Mouse (Mus musculus): ENCODE results near the gene Ksr1. TPM values are rescaled to one million over a fixed set of nuclear protein-coding genes. Genes with fewer than 3 reads are reported as not detected.

Gene Ksr1
- total RNA-seq, 2 experiments from 2014 or later, result 10.4 to 11.9 TPM

DNA sequence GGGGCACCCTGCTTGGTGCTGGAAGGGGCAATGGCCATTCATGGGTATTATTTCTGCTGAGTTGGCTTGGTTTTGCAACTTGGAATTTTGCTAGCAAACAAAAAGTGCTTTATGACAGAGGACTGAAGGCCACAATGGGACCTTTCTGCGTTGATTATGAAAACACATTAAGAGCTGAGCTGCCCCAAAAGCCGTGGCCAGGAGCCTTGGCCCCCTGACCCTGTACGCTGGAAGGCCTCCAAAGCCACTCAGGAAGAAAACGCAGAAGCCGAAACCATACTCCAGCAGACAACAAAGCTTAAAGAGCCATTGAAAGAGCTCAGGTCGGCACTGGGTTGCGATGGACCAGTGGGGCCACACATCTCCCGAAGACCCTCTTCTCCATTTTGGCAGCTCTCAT lies 47.2 kb downstream of the Ksr1 start:
- DNase-seq, result no peak

DNA sequence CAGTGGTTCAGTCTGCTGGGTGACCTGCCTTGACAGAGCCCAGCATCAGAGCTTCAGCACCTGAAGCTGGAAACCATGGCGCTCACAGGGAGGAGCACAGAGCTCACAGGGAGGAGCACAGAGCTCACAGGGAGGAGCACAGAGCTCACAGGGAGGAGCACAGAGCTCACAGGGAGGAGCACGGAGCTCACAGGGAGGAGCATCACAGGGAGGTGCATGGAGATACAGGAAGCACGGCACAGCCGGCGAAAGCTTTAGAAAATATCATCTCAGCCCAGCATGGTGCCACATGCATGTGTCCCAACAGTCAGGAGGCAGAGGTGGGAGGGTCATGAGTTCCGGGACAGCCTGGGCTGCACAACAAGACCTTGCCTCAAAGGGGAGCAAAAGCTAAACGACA lies 48.5 kb downstream of the Ksr1 start:
- no peak for DNase-seq
- intact Hi-C loops (cut with DNase I), result no loop called here

More for the DNA sequence above, 47.2 kb downstream of the Ksr1 start:
- intact Hi-C loops (cut with DNase I), result no loop called here

GRCm38 (mm10) chr11:79096673-79097072 lies 49.5 kb downstream of the Ksr1 start:
- no peak for DNase-seq
- intact Hi-C loops (cut with DNase I), result no loop called here

DNA sequence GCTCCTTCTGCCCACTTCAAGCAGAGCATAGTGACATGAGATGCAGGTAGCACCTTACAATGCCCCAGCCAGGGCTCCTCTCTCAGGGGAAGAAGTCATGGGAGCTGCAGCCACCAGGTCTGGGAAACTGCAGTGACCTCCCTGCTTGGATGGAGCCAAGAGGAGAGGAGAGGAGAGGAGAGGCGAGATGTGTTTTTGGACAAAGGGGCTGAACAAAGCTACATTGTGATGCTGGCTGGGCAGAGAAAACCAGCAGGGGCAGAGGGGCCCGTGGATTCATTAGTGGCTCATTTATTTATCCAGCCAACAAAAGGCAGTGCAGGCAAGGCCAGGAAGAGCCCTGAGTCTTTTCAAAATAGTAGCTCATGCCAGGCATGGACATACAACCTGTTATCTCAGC lies 50.5 kb downstream of the Ksr1 start:
- intact Hi-C loops (cut with DNase I), result no loop called here
- DNase-seq, result no peak

DNA sequence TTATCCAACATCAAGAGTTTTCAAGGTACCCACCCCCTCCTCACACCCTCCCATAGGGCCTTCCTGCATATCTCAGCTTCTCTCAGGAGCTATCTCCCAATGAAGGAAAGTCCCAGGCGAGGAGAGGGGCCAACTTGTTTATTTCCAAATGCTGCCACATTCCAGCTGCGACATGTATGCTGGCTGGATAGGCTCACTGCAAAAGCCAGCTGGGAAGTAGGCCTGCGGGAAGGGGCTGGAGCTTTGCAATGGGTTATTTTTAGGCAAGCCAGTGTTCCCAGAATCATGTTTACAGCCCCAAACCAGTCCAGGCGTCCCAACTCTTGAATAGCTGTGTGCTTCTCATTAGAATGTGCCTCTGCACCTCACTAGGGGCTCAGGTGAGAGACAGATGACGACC lies 51.5 kb downstream of the Ksr1 start:
- intact Hi-C loops (cut with DNase I), result no loop called here
- peak; percentile 79 to 81 for DNase-seq

DNA sequence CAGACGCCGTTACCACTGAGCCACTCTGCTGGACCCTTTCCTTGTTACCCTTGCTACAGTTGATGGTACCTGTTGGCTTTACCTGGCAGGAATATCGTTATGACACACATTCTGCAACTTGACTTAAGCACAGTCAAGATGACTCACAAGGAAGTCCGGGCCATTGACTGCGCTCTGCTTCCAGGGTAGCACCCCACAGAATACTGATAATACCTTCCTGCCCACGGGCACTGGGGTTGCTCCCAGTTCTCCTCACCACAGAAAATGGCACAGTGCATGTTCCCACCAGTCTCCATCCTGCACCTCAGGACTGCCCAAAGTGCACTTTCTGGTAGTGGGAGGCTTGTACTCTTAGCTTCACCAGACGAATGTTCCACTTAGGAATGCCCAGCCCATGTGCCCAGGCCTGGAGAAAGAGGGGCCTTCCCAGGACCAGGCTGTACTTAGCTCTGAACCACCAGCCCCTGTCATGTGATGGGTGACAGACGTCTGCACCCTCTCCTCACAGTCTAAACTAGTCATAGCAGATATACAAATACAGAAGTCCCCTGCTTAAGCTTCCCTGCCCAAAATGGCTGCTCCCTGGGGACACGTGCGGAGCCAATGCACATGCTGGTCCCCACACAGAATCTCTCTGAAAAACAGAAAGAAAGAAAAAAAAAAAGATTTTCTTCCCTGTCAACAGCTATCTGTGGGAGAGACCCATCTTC lies 52.1 kb downstream of the Ksr1 start:
- intact Hi-C loops (cut with DNase I), result no loop called here
- peak in 1 of 2 experiments; percentile 43 for DNase-seq

GRCm38 (mm10) chr11:79093386-79093906 lies 52.8 kb downstream of the Ksr1 start:
- intact Hi-C loops (cut with DNase I), result no loop called here

DNA sequence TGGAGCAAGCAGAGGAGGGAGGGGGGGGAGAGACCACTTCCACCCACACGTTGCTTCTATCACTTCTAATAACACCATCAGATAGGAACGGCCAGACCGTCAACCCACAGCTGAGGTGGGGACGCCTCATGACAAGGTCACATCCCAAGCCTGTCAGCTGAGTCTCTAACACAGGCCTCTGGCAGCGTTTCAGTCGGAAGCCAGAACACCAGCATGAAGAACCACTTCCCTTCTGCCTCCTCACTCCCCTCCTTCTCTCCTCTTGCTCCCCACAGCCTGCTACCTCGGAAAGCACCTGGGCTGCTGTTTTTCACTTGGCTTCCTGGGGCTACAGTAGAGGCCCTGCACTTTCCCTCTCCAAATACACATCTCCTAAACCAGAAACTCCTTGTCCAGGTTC lies 53.4 kb downstream of the Ksr1 start:
- intact Hi-C loops (cut with DNase I), result no loop called here
- no peak for DNase-seq

More at GRCm38 (mm10) chr11:79093386-79093906, 52.8 kb downstream of the Ksr1 start:
- DNase-seq, result no peak

- DNase-seq, result no peak
- intact Hi-C loops (cut with DNase I), result no loop called here
Measured at GRCm38 (mm10) chr11:79092245-79092644, 54.0 kb downstream of the Ksr1 start.

DNA sequence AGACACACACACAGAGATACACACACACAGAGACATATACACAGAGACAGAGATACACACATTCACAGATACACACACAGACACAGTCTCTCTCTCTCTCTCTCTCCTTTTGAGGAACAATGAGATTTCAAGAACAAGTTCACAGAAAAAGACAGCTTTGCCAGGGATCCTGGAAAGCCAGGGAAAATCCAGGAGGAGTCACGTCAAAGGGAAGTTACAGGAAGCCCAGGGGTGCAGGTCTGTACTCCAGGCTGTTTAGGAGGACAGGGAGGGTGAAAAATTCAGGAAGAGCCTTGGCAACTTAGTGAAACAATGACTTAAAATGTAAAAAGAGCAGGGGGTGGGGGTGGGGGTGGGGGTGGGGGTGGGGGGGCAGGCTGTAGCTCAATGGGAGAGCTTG lies 56.5 kb downstream of the Ksr1 start:
- DNase-seq, result no peak
- intact Hi-C loops (cut with DNase I), result no loop called here

DNA sequence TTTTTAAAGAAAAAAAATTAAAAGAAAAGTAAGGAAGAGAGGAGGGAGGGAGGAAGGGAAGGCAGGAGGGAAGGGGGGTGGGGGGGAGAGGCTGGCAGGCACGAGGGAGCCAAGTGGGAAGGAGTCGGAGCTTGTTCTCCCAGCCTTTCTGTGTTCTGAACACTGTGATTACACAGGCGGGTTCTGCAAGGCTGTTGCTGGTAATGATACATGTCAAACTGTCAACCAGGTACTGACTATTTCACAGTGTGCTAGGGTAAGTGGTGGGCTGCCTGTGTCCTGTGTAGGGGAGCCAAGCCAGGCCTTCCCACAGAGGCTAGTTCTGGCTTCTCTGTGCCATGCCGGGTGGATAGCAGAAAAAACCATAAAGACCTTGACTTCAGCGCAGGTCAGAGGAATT lies 57.2 kb downstream of the Ksr1 start:
- no peak for DNase-seq
- intact Hi-C loops (cut with DNase I), result no loop called here

- intact Hi-C loops (cut with DNase I), result no loop called here
- no peak for DNase-seq
Measured at GRCm38 (mm10) chr11:79088325-79088724, 57.9 kb downstream of the Ksr1 start.

GRCm38 (mm10) chr11:79087731-79088311 lies 58.4 kb downstream of the Ksr1 start:
- no peak for DNase-seq
- intact Hi-C loops (cut with DNase I), result no loop called here

DNA sequence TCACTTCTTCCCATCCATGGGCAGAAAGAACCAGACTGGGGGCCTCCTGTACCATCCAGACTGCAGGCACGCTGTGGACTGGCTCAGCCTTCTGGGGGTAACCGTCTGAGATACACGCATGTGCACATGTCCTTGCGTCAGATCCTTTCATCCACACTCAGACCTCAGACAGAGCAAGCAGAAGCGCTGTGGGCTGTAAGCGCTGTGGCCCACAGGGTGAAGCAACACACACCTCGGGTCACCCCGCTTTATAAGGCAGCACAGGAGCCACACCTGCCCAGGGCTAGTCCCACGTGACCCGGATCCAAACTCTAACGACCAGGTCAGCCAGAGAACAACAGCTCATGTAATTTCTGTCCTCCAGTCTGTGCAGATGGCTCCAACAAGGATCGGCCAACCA lies 59.4 kb downstream of the Ksr1 start:
- intact Hi-C loops (cut with DNase I), result no loop called here
- no peak for DNase-seq

GRCm38 (mm10) chr11:79085059-79085458 lies 61.1 kb downstream of the Ksr1 start:
- intact Hi-C loops (cut with DNase I), result no loop called here

GRCm38 (mm10) chr11:79083018-79083441 lies 63.2 kb downstream of the Ksr1 start:
- no peak for DNase-seq
- intact Hi-C loops (cut with DNase I), result no loop called here

More at GRCm38 (mm10) chr11:79085059-79085458, 61.1 kb downstream of the Ksr1 start:
- DNase-seq, result no peak

DNA sequence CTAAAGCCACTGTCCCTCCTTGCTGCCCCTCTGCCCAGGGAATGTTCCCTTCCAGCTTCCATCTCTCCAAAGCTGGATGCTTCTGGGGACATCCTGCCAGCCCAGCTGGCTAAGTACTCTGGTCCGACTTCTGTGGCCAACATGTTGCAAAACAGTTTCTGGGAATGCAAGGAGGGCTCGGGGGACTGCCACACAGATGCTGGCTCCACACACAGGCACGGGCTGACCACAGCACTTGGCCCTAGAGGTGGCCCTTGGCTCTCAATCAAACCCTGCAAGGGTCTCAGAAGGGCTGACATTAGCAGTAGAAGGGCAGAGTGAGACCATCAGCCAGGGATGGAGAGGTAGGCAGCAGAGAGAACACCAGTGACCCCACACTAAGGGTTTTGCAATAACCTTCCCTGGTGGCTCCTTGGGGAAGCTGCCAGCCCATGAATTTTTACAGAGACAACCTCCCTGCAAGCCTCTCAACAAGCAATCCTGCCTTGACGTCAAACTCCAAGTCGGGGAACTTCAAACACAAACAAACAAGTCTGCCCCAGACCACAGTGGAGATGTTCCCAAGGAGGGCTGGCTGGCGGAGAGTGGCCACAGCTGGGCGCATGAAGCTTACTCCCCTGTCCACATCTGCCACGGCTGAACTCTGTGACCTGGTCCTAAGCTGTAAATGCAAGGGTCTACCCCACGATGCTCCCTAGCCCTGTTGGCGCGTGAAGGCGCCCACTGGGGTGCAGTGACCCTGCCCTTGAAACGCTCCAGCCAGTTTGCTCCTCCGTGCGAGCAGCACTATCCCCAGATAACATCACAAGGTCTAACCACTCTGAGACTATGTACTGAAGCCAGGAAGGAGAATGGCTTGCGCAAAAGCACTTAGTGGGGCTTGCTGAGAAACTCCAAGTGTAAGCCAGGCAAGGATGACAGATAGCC lies 65.0 kb downstream of the Ksr1 start:
- peak in 1 of 2 experiments; percentile 57 for DNase-seq
- intact Hi-C loops (cut with DNase I), result no loop called here

- intact Hi-C loops (cut with DNase I), result no loop called here
Measured at GRCm38 (mm10) chr11:79080081-79080480, 66.1 kb downstream of the Ksr1 start.

DNA sequence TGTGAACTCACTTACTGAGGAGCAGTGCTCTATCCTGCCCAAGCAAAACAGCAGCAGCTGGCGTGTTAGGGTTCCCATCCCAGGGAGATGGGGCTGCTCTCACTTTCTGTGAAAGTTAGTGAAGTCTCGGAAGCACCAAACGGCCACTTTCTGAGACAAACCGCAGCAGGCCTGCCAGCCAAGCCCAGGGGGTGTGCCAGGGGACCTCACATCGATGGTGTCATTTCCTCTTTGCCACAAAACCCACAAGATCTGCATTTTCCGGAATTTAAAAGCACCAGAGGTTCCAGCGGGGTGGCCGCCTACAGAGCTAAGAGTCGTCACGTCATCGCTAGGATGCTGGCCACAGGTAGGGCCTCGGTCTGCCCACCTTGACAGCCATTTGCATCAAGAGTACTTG lies 69.7 kb downstream of the Ksr1 start:
- DNase-seq, result no peak
- intact Hi-C loops (cut with DNase I), result no loop called here

More at GRCm38 (mm10) chr11:79080081-79080480, 66.1 kb downstream of the Ksr1 start:
- DNase-seq, result no peak

GRCm38 (mm10) chr11:79075044-79075443 lies 71.2 kb downstream of the Ksr1 start:
- DNase-seq, result no peak
- intact Hi-C loops (cut with DNase I), result no loop called here

DNA sequence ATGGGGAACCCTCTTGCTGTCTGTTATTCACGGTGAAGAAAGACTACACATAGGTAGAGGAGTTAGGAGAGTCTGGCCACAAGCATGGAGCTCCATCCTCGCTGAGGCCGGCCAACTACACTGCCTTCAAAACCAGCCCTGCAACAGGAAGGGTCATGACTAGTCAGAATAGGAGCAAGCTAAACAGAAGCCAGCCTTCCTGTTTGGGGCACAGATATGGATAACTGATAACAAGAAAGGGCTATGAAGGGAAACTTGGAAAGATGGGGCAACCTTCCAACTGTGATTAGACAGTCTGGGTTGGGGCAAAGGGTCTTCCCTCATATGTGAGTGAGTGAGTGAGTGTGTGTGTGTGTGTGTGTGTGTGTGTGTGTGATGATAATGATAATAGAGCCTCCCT lies 71.6 kb downstream of the Ksr1 start:
- intact Hi-C loops (cut with DNase I), result no loop called here

More for the DNA sequence above, 71.6 kb downstream of the Ksr1 start:
- no peak for DNase-seq
